Mouse (Mus musculus) ES-E14 (cell line): ENCODE data around the gene Rnf224. TPM values are rescaled to one million over a fixed set of nuclear protein-coding genes. Genes with fewer than 3 reads are reported as not detected.
A peak's percentile ranks its signal among the peaks of the same experiment; 100 is the strongest.

ENCODE experiments used
- DNase-seq: peaks from one replicate; pipeline ENCODE4 v3.0.0-alpha.2; 2013; ENCODE audit warnings: low read depth, low spot score
- H3K27ac ChIP-seq: 2 replicates; pipeline ENCODE4 v1.5.1; 2012; ENCODE audit warnings: low read depth, mild to moderate bottlenecking, low read length, moderate library complexity, mixed read lengths; ENCODE audit not compliant: poor library complexity, insufficient read depth, severe bottlenecking
- H3K36me3 ChIP-seq: 2 replicates; pipeline ENCODE4 v1.6.1; 2012; ENCODE audit warnings: mild to moderate bottlenecking, low read length, moderate library complexity, mixed read lengths; ENCODE audit not compliant: control insufficient read depth, poor library complexity, insufficient read depth, severe bottlenecking
- H3K4me1 ChIP-seq, 2 experiments: fragments of 150-350 bp in 1 of 2; sonication (generic) in 1 of 2; 2 replicates each; pipeline ENCODE4 v1.6.1; 2012; ENCODE audit warnings: low read length in 2 of 2, mild to moderate bottlenecking in 1 of 2, mixed read lengths in 1 of 2; ENCODE audit not compliant: control insufficient read depth in 2 of 2, insufficient read depth in 2 of 2, poor library complexity in 1 of 2
- H3K4me3 ChIP-seq, 2 experiments: fragments of 150-350 bp in 1 of 2; sonication (generic) in 1 of 2; 2 replicates each; pipeline ENCODE4 v1.5.1; 2012; ENCODE audit warnings: low read length in 2 of 2, low read depth in 1 of 2, mild to moderate bottlenecking in 1 of 2, mixed read lengths in 1 of 2; ENCODE audit not compliant: insufficient read depth in 1 of 2, poor library complexity in 1 of 2, severe bottlenecking in 1 of 2
- H3K9ac ChIP-seq: 2 replicates; pipeline ENCODE4 v1.6.1; 2012; ENCODE audit warnings: low read depth, mild to moderate bottlenecking, low read length, mixed read lengths; ENCODE audit not compliant: poor library complexity, insufficient read depth, severe bottlenecking
- H3K9me3 ChIP-seq: fragments of 150-350 bp; sonication (generic); 2 replicates; pipeline ENCODE4 v1.6.1; 2012; ENCODE audit warnings: low read depth, mild to moderate bottlenecking, low read length; ENCODE audit not compliant: control insufficient read depth, insufficient read depth
- CHD2 ChIP-seq: IDR thresholded peaks from 2 replicates; pipeline ENCODE4 v1.6.1; 2014; ENCODE audit warnings: mild to moderate bottlenecking, low read depth, low read length, inconsistent platforms
- HCFC1 ChIP-seq: IDR thresholded peaks from 2 replicates; pipeline ENCODE4 v1.6.1; 2012; ENCODE audit warnings: low read length, inconsistent platforms, borderline replicate concordance; ENCODE audit not compliant: insufficient read depth
- MAFK ChIP-seq: IDR thresholded peaks from 2 replicates; pipeline ENCODE4 v1.6.1; 2014; ENCODE audit warnings: mild to moderate bottlenecking, low read depth, low read length, inconsistent platforms; ENCODE audit not compliant: insufficient read depth
- ZC3H11A ChIP-seq: IDR thresholded peaks from 2 replicates; pipeline ENCODE4 v1.6.1; 2012; ENCODE audit warnings: low read depth, mild to moderate bottlenecking, inconsistent platforms, low read length, borderline replicate concordance
- ZNF384 ChIP-seq: IDR thresholded peaks from 2 replicates; pipeline ENCODE4 v1.6.1; 2012; ENCODE audit warnings: low read depth, low read length, inconsistent platforms
- in situ Hi-C, 2 experiments: fragments of 600-800 bp; cut with MboI; formaldehyde crosslinking; loops; one replicate each; pipeline ENCODE4 v1.15.1; 2025; ENCODE audit warnings: low sequenced_read_pairs in 2 of 2, inconsistent platforms in 1 of 2; ENCODE audit not compliant: unreplicated experiment in 2 of 2
- total RNA-seq: library from RNA; depleted of rRNA; stranded (reverse); fragments of 300-350 nt; gene quantifications from 2 replicates; pipeline ENCODE4 v1.2.3, GENCODE M21; 2012

Gene Rnf224
- total RNA-seq, 1 experiment, result 0.18 TPM

GRCm38 (mm10) chr2:25221331-25221772, 15.2 kb downstream of the Rnf224 start:
- Histone ChIP-seq H3K4me3 (no peak overlapping the region), H3K9me3 (no peaks in the 10 kb centered on the region), H3K9ac (no peak overlapping the region), H3K4me1 (peaks cover 3 to 11% of the 10 kb centered on the region in 2 experiments; a peak in 1 of 4 replicates), H3K27ac (no peak overlapping the region), H3K36me3 (peaks cover 25% of the 10 kb centered on the region)
- in situ Hi-C loops, result no loop called here
- no peak for DNase-seq
- 0 out of 2 replicates have a peak, but pooled peaks have one; percentile 19 for TF ChIP-seq CHD2
- no peak for TF ChIP-seq ZC3H11A

GRCm38 (mm10) chr2:25218445-25218844, 18.1 kb downstream of the Rnf224 start, which contains the start of gene Fam166a:
Gene Fam166a, plus strand, starts transcription at chr2:25218745.
- no peak for DNase-seq
- no peak for TF ChIP-seq ZNF384
- no peak for TF ChIP-seq CHD2
- no peak for TF ChIP-seq MAFK
- TF ChIP-seq ZC3H11A, result no peak
- no peak for TF ChIP-seq HCFC1
- Histone ChIP-seq H3K4me1 (peaks cover 3 to 18% of the 10 kb centered on the region in 2 experiments; a peak in 2 of 4 replicates), H3K27ac (no peak within 1 kb of the TSS), H3K36me3 (peaks cover 19% of the 10 kb centered on the region), H3K4me3 (no peak within 1 kb of the TSS), H3K9ac (no peak within 1 kb of the TSS), H3K9me3 (no peaks in the 10 kb centered on the region)
- in situ Hi-C loops, result no loop called here

- H3K9ac ChIP-seq, result no peak overlapping the region
- no peak overlapping the region for H3K4me3 ChIP-seq
- peaks cover 12% of the 10 kb centered on the region for H3K36me3 ChIP-seq
- no peaks in the 10 kb centered on the region for H3K9me3 ChIP-seq
- TF ChIP-seq CHD2 (no peak), MAFK (no peak), HCFC1 (no peak), ZNF384 (no peak), ZC3H11A (no peak)
- no peak for DNase-seq
- in situ Hi-C loops, result no loop called here
- H3K27ac ChIP-seq, result no peak overlapping the region
- H3K4me1 ChIP-seq, result peaks cover 3 to 21% of the 10 kb centered on the region in 2 experiments; a peak in 2 of 4 replicates
Measured at GRCm38 (mm10) chr2:25217666-25218065, 18.9 kb downstream of the Rnf224 start.

GRCm38 (mm10) chr2:25214444-25214843, 22.1 kb downstream of the Rnf224 start, which contains the start of gene Stpg3:
Gene Stpg3, minus strand, starts transcription at chr2:25214637.
- Histone ChIP-seq H3K9me3 (no peaks in the 10 kb centered on the region), H3K27ac (no peak within 1 kb of the TSS), H3K4me1 (peaks cover 8 to 10% of the 10 kb centered on the region in 2 experiments; a peak in 2 of 4 replicates), H3K9ac (peak within 1 kb of the TSS; percentile 55), H3K36me3 (0 out of 2 replicates have a peak, but pooled peaks cover 2% of the 10 kb centered on the region), H3K4me3 (peak within 1 kb of the TSS; percentile 19 to 59)
- in situ Hi-C loops, result no loop called here
- DNase-seq, result no peak
- TF ChIP-seq ZC3H11A (no peak), CHD2 (no peak), MAFK (no peak), HCFC1 (no peak), ZNF384 (no peak)

- H3K36me3 ChIP-seq, result 0 out of 2 replicates have a peak, but pooled peaks cover 2% of the 10 kb centered on the region
- H3K9me3 ChIP-seq, result no peaks in the 10 kb centered on the region
- DNase-seq, result no peak
- H3K9ac ChIP-seq, result peak overlapping the region; percentile 55
- no peak for TF ChIP-seq MAFK
- no peak for TF ChIP-seq ZC3H11A
- TF ChIP-seq CHD2, result no peak
- in situ Hi-C loops, result no loop called here
- H3K4me3 ChIP-seq, result peak overlapping the region; percentile 19 to 59
- no peak overlapping the region for H3K27ac ChIP-seq
- H3K4me1 ChIP-seq, result peaks cover 8 to 10% of the 10 kb centered on the region in 2 experiments; a peak in 2 of 4 replicates
Measured at GRCm38 (mm10) chr2:25213266-25213865, 23.2 kb downstream of the Rnf224 start.
